Mouse (Mus musculus) liver, adult 2 months (tissue): ENCODE data around the gene Xpc.

Experiments
- CTCF ChIP-seq: fragments of 200-500 bp; IDR thresholded peaks from 2 replicates; pipeline ENCODE4 v1.5.1; 2011; ENCODE audit warnings: low read depth, low read length, control low read depth
- POLR2A ChIP-seq: fragments of 200-500 bp; IDR thresholded peaks from 2 replicates; pipeline ENCODE4 v1.6.1; 2011; ENCODE audit warnings: low read length, control low read depth; ENCODE audit not compliant: insufficient read depth; ENCODE audit errors: extremely low read depth

DNA sequence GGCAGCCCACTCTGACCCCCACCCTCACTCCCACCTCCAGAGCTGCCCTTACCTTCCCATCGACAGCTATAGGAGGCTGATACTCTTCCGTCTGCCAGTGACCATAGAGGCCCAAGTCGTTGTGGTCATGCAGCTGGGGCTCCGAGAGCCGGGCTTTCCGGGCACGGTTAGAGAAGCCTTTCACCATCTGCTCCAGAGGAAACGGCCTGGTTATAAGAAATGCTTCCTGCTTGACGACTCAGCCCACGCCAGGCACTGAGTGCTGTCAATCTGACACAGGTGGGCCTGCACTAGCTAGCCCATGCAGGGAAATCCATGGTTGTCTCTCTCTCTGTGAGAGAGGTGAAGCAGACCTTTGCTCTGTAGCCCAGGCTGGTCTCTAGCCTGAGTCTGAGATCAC lies 22.6 kb downstream of the Xpc start:
- no peak for TF ChIP-seq POLR2A
- no peak for TF ChIP-seq CTCF
